Mouse (Mus musculus) heart, adult 2 months (tissue): Measurements from ENCODE around the gene Kpna4.

Experiments
- CTCF ChIP-seq: fragments of 200-600 bp; IDR thresholded peaks from 2 replicates; pipeline ENCODE4 v1.8.1; 2022; ENCODE audit warnings: antibody characterized with exemption, mild to moderate bottlenecking, moderate library complexity
- POLR2A ChIP-seq: fragments of 200-500 bp; IDR thresholded peaks from 2 replicates; pipeline ENCODE4 v1.6.1; 2011; ENCODE audit warnings: mild to moderate bottlenecking, low read depth, low read length, control low read depth; ENCODE audit not compliant: insufficient read depth

GRCm38 (mm10) chr3:69044167-69044591 lies 82.7 kb downstream of the Kpna4 start:
- TF ChIP-seq CTCF (no peak), POLR2A (no peak)
